Mouse (Mus musculus): ENCODE measurements around the gene Rundc3a.

Gene Rundc3a

DNA sequence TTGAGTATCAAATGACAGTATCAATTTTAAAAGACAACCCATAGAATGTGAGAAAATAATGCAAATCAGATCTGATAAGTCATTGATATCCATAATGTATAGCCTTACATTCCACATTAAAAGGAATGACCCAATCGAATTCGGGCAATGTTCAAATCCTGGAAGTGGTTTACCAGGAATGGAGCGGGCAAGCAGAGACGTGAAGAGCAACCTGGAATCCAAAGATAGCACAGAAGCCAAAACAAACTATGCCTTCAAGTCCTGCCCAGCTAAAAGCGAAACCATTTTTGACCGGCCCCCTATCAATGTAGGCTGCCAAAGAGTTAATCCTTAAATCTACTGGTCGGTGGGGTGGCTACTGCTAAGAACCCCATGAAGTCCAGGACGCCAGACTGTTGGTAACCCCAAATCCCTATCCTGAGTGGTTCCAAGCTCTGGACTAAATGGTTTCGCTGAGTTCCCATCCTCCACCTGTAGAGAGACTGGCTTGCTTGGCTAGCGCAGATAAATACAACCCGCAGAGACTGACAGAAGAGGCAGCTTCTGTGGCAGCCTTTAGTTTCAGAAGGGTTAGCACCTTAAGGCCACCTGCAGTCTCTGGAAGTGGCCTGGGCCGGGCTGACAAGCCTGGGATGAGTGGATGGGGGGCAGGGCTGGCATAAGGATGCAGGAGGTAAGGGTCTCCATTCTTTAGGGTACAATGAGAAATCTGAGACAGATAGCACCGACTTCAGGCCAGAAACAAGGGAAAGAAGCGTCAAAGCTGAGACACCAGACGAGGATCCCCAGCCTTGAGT lies 564 bp upstream of the Rundc3a start:
- DNase-seq (ENCODE audit: low read depth, low spot score): no peak

GRCm38 (mm10) chr11:102393719-102394420 lies 667 bp downstream of the Rundc3a start:
- no peak for DNase-seq (ENCODE audit: low read depth, low spot score)

DNA sequence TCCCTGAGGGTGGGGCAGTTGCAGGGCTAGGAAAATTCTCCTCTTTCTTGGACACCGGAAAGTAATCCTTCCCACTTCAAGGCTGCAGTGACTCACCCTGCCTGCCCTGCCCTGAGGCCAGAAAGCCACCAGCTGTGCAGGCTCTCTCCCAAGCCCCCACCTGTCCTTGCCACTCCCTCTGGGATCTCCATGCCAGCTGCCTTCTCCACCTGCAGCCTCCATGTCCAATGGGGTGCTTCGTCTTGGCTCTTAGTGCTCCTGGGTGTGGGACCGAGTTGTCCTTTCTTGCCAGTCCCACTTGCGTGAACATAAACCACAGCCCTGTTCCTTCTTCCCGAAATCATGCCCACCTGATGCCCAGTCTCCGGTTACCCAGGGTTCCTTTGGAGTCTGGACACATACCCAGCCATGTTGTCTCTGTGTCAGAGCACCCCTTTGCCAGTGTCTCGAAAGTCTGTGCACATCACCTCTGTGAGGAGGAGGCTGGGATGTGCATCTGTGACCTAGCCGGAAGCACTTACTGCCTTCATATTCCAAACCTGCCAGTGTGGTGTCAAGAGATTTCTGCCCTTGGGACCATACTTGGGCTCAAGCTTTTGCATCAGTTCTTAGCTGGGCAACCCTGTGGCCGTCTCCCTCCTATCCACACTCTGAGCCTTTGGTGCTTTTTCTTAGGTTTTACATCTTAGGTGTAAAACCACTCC lies 1.4 kb downstream of the Rundc3a start:
- DNase-seq (ENCODE audit: low read depth, low spot score): no peak

DNA sequence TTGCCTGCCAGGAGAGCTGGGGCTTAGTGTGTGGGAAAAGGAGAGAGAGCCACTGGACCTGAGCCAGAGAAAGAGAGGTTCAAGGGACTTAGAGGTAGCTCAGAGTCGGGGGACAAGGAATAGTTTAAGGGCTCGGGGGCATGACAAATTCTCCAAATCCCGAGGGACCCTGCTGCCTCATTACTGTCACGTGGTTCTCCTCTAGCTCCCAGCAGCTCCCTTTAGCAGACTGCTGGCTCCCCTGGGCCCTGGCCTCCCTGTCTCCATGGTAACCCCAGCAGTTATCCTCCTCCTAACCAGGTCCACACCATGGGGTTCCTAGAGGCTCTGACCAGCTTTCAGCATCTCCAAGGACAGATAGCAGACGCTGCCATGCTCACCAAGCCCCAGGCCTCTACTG lies 2.0 kb downstream of the Rundc3a start:
- DNase-seq (ENCODE audit: low read depth, low spot score): no peak

GRCm38 (mm10) chr11:102396263-102396662 lies 3.1 kb downstream of the Rundc3a start:
- DNase-seq (ENCODE audit: low read depth, low spot score): no peak

DNA sequence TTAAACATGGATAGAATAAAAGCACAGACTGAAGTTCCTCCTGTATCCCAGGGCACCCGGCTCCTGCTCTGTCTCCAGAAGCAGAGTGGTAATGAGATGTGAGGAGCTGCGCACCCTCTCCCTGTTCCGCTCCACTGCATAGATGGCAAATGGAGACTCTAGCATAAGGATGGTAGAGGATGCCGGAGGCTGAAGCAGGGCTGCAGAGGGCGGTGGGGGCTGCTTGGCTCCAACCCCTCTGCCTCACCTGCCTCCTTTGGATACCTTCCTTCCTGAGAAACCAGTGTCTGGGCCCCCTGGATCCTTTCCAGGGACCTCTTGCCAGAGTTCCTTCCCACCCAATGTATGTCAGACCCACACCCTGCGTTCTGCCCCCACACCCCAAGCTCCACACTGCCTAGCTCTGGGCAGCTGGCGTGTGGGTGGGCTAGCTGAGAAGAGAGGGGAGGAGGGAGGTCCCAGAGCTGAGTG lies 3.5 kb downstream of the Rundc3a start:
- DNase-seq (ENCODE audit: low read depth, low spot score): no peak

DNA sequence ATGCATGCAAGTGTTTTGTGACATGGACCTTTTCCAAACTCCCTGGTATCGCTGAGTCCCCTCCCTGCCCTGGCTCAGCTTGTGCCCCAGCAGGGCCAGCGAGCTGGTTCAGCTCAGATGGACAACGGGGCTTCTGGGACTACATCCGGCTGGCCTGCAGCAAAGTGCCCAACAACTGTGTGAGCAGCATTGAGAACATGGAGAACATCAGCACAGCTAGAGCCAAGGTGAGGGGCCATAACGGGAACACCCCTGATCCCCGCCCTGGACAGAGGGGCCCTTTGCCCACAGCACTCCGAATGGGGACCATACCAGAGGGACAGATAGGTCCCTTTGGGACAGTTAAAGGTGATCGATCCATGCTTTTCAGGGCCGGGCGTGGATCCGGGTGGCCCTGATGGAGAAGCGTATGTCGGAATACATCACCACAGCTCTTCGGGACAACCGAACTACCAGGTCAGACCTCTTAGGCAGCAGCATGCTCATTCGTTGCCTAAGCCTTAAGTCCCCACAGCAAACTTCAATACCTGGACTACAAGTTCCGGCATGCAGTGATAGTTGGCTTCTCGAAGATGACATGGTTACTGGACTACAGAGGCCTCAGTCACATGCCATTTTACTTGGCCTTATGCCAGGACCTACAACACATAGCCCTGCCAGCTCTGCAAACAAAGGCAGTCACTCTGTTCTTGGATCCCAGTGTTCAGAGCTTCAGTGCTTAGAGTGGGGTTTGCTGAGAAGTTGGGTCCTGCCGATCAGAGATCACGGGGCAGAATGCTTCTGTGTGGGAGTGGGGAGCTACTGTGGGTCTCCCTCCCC lies 5.0 kb downstream of the Rundc3a start:
- no peak for DNase-seq (ENCODE audit: low read depth, low spot score)

DNA sequence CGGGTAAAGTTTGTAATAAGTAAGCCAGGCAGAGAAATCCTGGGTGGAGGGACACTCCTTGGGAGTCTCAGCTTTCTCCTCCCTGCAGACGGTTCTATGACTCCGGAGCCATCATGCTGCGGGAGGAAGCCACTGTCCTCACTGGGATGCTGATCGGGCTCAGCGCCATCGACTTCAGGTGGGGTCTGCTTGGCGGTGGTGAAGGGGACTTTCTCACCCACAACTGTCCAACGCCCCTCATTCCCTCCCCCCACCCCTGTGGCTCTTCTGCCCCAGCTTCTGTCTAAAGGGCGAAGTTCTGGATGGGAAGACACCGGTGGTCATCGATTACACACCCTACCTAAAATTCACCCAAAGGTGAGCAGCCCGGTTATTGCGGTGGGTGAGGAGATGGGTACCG lies 5.9 kb downstream of the Rundc3a start:
- no peak for DNase-seq (ENCODE audit: low read depth, low spot score)

DNA sequence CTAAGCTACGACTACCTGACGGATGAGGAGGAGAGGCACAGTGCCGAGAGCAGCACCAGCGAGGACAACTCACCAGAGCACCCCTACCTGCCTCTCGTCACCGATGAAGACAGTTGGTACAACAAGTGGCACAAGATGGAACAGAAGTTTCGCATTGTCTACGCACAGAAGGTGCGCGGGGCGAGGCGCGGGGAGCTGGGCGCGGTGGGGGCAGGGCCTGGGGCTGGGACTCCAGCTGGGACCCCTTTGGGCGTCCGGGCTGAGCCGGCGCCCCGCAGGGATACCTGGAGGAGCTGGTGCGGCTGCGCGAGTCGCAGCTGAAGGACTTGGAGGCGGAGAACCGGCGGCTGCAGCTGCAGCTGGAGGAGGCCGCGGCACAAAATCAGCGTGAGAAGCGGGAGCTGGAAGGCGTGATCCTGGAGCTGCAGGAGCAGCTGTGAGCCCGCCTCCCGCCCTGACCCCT lies 6.4 kb downstream of the Rundc3a start:
- no peak for DNase-seq (ENCODE audit: low read depth, low spot score)

DNA sequence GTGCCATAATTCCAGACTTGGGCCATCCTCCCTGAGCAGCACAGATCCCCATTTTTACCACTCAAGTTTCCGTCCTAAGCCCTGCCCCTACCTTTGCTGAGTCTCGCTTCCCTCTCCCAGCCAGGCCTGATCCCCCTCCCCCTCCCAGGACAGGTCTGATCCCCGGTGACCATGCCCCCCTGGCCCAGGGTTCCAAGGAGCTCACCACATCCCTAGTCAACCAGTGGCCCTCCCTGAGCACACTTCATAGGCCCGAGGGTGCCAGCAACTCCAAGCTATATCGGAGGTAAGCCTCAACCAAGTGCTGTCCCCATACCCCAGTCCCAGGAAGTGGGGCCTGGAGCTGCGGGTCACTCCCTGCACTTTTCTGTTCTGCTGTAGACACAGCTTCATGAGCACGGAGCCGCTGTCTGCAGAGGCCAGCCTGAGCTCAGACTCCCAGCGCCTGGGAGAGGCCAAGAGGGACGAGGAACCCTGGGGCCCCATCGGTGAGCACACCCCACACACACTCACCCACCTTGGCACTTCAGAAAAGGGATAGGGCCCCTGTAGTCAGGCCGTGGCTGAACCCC lies 7.4 kb downstream of the Rundc3a start:
- no peak for DNase-seq (ENCODE audit: low read depth, low spot score)

GRCm38 (mm10) chr11:102401898-102402500 lies 8.8 kb downstream of the Rundc3a start:
- DNase-seq (ENCODE audit: low read depth, low spot score): no peak

- no peak for DNase-seq (ENCODE audit: low read depth, low spot score)
These were observed 10.5 kb downstream of the Rundc3a start for GRCm38 (mm10) chr11:102403657-102404056.

DNA sequence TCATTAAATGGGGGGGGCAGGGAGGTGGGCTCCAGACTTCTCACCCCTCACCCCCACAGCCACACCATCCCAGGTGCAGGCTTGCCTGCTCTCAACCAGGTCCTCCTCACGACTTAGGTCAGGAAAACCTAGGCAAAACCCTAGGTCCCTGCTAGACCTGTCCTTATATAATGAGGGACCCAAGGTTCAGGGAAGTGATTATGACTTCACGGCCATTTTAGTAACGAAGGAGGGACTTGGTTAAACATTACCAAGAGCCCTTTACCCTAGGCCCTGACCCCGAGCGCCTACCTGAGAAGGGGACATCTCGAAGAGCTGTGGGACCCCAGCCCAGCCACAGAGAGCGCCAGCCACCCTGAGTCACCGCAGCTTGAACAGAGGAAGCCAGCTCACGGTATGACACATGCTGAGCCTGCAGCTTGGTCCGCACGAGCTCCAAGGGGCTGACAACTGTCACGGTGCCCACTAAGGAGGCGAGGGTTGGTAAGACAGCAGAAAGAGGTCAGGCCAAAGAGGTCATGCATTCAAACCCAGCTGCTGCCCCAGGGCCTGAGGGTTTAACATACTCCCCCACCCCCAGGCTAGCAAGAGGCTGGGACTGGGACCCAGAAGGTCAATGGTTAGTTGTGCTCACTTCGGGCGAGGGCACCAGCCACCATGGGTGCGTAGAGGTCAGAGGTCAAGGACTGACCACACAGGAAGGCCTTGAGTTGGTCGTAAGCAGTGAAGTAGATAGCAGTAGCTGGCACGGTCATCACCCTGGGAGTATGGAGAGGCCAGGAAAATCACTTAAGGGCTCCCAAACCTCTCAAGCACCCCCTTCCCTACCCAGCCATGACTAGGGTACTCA lies 11.2 kb downstream of the Rundc3a start:
- no peak for DNase-seq (ENCODE audit: low read depth, low spot score)

GRCm38 (mm10) chr11:102405544-102406285 lies 12.5 kb downstream of the Rundc3a start:
- no peak for DNase-seq (ENCODE audit: low read depth, low spot score)

DNA sequence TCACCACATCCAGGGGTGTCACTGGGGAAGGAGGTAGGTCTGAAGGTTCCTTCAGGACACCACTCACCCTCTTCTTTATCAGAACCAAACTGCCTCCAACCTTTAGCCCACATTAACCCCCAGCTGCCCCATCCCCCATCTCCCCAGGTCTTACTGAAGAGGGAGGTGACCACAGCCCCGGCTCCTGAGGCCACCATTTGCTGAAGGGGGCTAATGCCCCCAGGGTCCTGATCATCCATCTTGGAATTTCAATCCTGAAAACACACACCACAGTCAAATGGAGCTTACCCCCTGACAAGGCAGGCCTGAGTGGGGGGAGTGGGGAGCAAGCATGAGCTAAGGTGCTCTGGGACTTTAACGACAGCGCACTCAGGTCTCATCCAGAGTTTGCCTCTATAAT lies 13.2 kb downstream of the Rundc3a start:
- DNase-seq (ENCODE audit: low read depth, low spot score): no peak

GRCm38 (mm10) chr11:102406900-102407833 lies 14.0 kb downstream of the Rundc3a start:
- DNase-seq (ENCODE audit: low read depth, low spot score): peak; percentile 86

GRCm38 (mm10) chr11:102407834-102408215 lies 14.6 kb downstream of the Rundc3a start, which contains the start of gene Slc25a39:
Slc25a39 (minus strand) TSS chr11:102407946.
- DNase-seq (ENCODE audit: low read depth, low spot score): no peak

Measured in embryo, embryonic 11.5 days (tissue).